Mouse (Mus musculus): ENCODE data around the gene Kcnq1. TPM values are rescaled to one million over a fixed set of nuclear protein-coding genes. Genes with fewer than 3 reads are reported as not detected.

Kcnq1 gene
- total RNA-seq (2015; ENCODE audit: low replicate concordance): not detected in 2 replicates
- not detected in 2 replicates for total RNA-seq (2017; ENCODE audit: low replicate concordance)

- no peak for ATAC-seq (replicated peaks; ENCODE audit: low FRiP score, poor library complexity, severe bottlenecking)
Measured at GRCm38 (mm10) chr7:143106062-143106461, at the start of gene Kcnq1. Kcnq1 (plus strand) TSS chr7:143106362.

GRCm38 (mm10) chr7:143057023-143057422 is 49.1 kb upstream of the Kcnq1 start:
- ATAC-seq (replicated peaks; ENCODE audit: low FRiP score, poor library complexity, severe bottlenecking): no peak

GRCm38 (mm10) chr7:143057667-143058220 is 48.4 kb upstream of the Kcnq1 start:
- peak; percentile 21 for ATAC-seq (replicated peaks; ENCODE audit: low FRiP score, poor library complexity, severe bottlenecking)

GRCm38 (mm10) chr7:143058221-143058697 is 47.9 kb upstream of the Kcnq1 start:
- no peak for ATAC-seq (replicated peaks; ENCODE audit: low FRiP score, poor library complexity, severe bottlenecking)

DNA sequence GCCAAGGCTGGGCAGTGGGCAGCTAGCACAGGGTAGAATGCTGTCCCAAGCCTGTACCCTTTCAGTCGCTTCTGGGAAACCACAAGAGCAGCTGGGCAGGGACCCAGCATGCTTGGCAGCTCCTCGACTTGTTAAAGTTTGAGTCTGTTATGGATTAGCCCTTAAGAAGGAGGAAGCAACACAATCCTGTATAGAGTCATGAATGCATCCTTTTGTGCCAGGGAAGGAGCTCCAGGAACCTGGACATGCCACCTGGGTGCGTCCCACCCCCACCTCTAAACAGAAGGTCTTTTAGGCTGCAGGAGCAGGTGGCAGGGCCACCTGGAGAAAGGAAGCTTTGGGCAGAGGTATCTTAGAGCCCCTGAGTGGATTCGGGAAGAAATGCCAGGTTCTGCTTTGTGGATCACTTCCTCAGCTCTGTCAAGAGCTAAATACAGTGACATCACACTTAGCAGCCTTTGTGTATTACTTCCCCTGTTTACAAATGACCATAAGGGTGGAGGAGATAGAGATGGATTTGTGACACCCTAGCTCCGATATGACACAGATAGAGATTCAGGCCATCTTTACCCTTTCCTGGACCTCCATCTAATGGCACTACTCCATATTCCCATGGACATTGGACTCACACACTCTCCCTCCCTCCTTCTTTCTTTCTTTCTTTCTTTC is 46.8 kb upstream of the Kcnq1 start:
- ATAC-seq (replicated peaks; ENCODE audit: low FRiP score, poor library complexity, severe bottlenecking): no peak

- no peak for ATAC-seq (replicated peaks; ENCODE audit: low FRiP score, poor library complexity, severe bottlenecking)
Measured at GRCm38 (mm10) chr7:143062704-143063103, 43.5 kb upstream of the Kcnq1 start.

DNA sequence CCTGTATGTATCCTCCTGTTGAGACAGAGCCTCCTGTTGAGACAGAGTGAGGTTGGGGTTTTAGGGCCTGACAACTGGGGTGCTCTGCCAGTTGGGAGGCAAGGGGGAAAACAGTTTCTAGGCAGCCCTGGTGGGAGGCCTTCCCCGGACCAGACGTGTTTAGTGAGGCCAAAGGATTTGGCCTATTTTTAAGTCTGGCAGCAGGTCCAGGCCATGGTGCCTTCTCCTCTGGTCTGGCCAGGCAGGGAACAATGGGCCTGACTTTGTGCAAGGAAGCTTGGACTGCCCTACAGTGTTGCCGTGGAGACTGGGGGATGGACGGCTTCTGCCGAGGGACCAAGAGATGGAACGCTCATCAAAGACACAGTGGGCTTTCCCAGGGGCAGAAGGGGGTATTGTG is 41.9 kb upstream of the Kcnq1 start:
- no peak for ATAC-seq (replicated peaks; ENCODE audit: low FRiP score, poor library complexity, severe bottlenecking)

DNA sequence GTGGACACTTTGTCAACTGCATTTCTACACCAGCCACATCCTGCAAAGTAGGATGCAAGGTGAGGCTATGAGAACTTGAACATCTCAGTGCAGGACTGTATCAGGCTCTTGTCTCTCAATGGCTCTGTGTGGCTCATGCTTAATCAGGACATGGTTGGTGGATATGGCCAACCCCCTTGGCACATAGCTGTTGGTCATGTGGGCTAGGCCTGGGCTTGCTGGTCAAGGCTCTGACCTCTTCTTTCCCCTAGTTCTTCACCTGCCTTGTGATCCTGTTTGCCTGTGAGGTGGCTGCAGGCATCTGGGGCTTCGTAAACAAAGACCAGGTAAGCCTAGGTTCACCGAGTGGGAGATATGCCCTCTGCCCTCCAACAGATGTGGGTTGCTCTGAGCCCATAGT is 40.5 kb upstream of the Kcnq1 start:
- no peak for ATAC-seq (replicated peaks; ENCODE audit: low FRiP score, poor library complexity, severe bottlenecking)

DNA sequence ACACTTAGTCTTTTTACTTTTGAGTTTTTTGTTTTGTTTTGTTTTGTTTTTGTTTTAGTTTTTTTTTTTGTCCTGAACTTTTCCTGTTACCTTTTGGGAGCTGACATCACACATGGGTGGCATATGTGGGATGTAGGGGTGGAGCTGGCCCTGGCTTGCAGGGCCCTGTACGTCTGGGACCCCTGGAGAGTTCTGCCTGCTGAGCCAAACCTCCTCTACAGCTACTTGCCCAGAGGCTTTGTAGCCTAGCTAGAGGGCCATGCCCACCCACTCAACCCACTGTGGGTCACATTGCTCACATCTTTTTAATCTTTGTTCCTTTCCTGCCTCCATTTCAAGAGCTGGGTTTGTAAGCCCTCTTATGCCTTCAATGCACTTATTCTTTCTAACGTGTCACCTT is 38.7 kb upstream of the Kcnq1 start:
- no peak for ATAC-seq (replicated peaks; ENCODE audit: low FRiP score, poor library complexity, severe bottlenecking)

DNA sequence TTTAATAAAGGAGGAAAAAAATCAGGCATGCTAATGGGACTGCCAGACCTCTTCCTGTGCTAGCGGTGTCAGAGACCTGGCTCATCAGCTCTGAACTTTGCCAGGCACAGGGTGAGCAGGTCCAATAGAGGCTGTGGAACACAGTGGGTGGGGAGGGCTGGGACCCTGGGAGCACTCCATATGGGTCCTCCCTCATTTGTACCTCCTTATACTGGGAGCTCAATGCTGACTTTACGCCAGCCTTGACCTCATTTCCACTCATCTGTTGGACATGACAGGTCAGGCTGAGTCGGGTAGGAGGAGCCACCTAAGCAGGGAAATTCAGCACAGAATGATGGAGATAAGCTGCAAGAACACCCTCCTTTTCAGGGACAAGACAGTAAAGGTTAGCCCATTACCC is 38.3 kb upstream of the Kcnq1 start:
- no peak for ATAC-seq (replicated peaks; ENCODE audit: low FRiP score, poor library complexity, severe bottlenecking)

DNA sequence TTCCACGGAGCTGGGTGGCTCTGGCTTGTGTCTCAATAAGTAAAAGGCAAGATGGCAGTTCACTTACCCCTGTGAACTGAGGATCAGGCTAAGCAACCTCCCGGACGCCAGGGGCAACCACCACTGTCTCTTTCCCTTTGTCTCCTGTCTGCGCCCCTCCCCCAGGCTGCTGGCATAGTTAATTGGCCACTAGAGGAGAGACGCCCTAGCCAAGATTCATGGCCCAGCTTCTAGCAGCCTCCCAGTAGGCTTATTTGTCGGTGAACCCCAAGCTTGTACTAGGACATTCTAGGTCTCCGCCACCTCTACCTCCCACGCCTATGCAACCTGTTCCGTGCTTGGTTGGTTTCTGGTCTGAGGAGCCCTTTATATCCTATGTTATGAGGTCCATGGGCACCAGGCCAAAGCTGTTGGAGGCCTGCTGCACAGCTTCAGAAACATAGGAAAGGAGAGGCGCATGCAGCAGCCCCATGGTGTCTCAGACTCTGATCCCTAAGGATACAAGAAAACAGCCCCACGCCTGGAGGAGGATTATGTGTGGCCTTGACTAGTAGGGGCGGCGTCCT is 37.8 kb upstream of the Kcnq1 start:
- ATAC-seq (replicated peaks; ENCODE audit: low FRiP score, poor library complexity, severe bottlenecking): no peak

DNA sequence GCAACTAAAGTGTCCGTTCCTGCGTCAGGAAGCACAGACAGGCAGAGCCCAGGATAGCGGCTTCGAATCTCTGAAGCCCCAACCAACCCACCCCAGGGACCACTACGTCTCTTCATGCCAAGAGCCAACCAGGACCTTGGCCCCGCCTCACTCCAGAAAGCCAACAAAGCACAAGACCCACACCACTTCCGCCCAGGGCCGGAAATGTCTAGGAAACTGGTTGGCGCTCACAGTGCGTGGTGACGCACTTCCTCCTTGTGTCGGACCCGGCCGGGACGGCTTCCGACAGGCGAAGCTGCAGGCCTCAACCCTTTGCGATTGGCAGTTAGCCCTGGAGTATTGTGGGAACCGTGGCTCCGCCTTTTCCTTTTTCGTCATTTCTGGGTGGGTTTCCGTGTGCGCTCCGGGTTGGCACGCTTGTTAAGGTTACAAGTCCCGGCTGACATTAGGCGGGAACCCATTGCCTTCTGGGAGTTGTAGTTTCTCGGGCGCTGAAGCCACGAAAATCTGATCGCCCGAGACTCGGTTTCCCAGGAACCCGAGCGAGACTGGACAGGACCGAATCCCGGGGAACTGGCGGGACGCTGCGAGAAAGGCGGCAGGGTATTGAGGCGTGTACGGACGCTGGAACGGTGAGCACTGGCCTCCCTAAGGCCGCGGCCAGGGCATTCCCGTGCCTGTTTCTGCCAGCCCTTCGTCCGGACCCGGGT is 37.1 kb upstream of the Kcnq1 start, which contains the start of gene Tssc4:
TSS of gene Tssc4 (plus strand) at position 368 of the 710 bp plus-strand sequence.
- peak; percentile 87 for ATAC-seq (replicated peaks; ENCODE audit: low FRiP score, poor library complexity, severe bottlenecking)

GRCm38 (mm10) chr7:143069751-143070400 is 36.3 kb upstream of the Kcnq1 start:
- peak; percentile 22 for ATAC-seq (replicated peaks; ENCODE audit: low FRiP score, poor library complexity, severe bottlenecking)

DNA sequence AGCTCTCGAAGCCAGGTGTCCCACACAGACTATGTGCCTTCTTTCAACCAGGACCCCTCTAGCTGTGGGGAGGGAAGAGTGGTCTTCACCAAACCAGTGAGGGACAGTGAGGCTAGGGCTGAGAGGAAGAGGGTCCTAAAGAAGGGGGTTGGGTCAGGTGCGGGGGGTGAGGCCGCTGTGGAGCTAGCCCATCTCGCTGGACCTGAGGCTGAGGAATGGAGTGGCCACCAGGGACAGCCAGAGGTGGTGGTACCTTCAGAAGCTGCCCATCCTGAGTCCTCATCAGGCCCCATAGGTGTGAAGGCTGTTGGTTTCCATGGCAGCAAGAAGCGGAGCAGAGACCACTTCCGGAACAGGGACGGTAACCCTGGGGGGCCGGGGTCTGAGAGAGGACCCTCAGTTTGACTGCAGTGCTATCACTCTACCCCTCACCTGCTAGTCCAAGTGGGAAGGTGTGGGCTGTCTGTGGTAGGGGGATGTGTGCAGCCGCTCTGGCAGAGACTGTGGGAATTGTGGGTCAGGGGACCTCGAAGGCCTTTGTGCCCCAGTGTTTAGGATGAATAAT is 35.6 kb upstream of the Kcnq1 start:
- ATAC-seq (replicated peaks; ENCODE audit: low FRiP score, poor library complexity, severe bottlenecking): no peak

- ATAC-seq (replicated peaks; ENCODE audit: low FRiP score, poor library complexity, severe bottlenecking): no peak
Measured at GRCm38 (mm10) chr7:143072605-143073004, 33.6 kb upstream of the Kcnq1 start.

GRCm38 (mm10) chr7:143073086-143073485 is 33.1 kb upstream of the Kcnq1 start:
- no peak for ATAC-seq (replicated peaks; ENCODE audit: low FRiP score, poor library complexity, severe bottlenecking)

DNA sequence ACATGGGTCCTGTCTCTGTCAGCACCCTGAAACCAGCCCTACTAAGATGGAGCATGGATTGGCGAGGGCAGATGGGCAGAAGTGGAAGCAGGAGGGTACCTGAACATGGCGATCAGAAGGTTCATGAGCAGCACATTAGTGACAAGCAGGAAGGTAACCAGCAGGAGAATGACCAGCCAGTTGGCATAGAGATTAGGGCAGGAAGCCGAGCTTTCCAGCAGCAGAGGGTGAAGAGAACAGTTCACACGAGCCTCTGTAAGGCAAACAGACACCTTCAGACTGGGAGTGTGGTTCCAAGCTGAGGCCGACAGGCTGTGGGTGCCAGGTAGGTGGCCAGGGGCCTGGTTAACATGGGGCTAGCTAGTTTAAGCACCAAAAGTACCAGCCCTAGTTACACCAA is 30.8 kb upstream of the Kcnq1 start:
- ATAC-seq (replicated peaks; ENCODE audit: low FRiP score, poor library complexity, severe bottlenecking): no peak

- ATAC-seq (replicated peaks; ENCODE audit: low FRiP score, poor library complexity, severe bottlenecking): no peak
Measured at GRCm38 (mm10) chr7:143077351-143077750, 28.8 kb upstream of the Kcnq1 start.

- ATAC-seq (replicated peaks; ENCODE audit: low FRiP score, poor library complexity, severe bottlenecking): no peak
Measured at GRCm38 (mm10) chr7:143082024-143082423, 24.1 kb upstream of the Kcnq1 start.

GRCm38 (mm10) chr7:143083708-143084107 is 22.5 kb upstream of the Kcnq1 start:
- ATAC-seq (replicated peaks; ENCODE audit: low FRiP score, poor library complexity, severe bottlenecking): no peak

Data from erythroid progenitor cell, adult 5-6 weeks (primary cell).